Mouse (Mus musculus) forebrain, embryonic 15.5 days (tissue): ENCODE measurements at regions not wholly inside any gene's neighbourhood (a gene's known extent, or its start where the extent isn't known, plus 50 kb on each side); places are given as distances from the start of the nearest gene placed in this dataset.

Source experiments
- ATAC-seq: fragments of 200-750 bp; cut with Nextera tagmentation; replicated peaks from 2 replicates; pipeline ENCODE4 v1.8.0; 2017; ENCODE audit warnings: mild to moderate bottlenecking, moderate TSS enrichment, moderate library complexity
- H3K27ac ChIP-seq: fragments of 300-500 bp; sonication (generic); replicated peaks from 2 replicates; pipeline ENCODE4 v1.5.1; 2015; ENCODE audit warnings: mild to moderate bottlenecking, inconsistent platforms
- H3K27me3 ChIP-seq: fragments of 300-500 bp; sonication (generic); 2 replicates; pipeline ENCODE4 v1.6.1; 2015; ENCODE audit warnings: inconsistent platforms
- H3K36me3 ChIP-seq: fragments of 300-500 bp; sonication (generic); 2 replicates; pipeline ENCODE4 v1.6.1; 2015; ENCODE audit warnings: mild to moderate bottlenecking, inconsistent platforms
- H3K4me1 ChIP-seq: fragments of 300-500 bp; sonication (generic); 2 replicates; pipeline ENCODE4 v1.6.1; 2015; ENCODE audit warnings: inconsistent platforms
- H3K4me2 ChIP-seq: fragments of 300-500 bp; sonication (generic); replicated peaks from 2 replicates; pipeline ENCODE4 v1.6.1; 2015; ENCODE audit warnings: mild to moderate bottlenecking, inconsistent platforms
- H3K4me3 ChIP-seq: fragments of 300-500 bp; sonication (generic); 2 replicates; pipeline ENCODE4 v1.5.1; 2015; ENCODE audit warnings: mild to moderate bottlenecking, inconsistent platforms
- H3K9ac ChIP-seq: fragments of 300-500 bp; sonication (generic); replicated peaks from 2 replicates; pipeline ENCODE4 v1.6.1; 2015; ENCODE audit warnings: mild to moderate bottlenecking, inconsistent platforms
- H3K9me3 ChIP-seq: fragments of 300-500 bp; sonication (generic); 2 replicates; pipeline ENCODE4 v1.6.1; 2016; ENCODE audit warnings: inconsistent platforms
- WGBS: fragments of 180-500 bp; shearing (Covaris S2); methylation state at CpG from one replicate; pipeline ENCODE4 v1.1.7; 2015; ENCODE audit warnings: mixed read lengths; 5-methylcytosine and 5-hydroxymethylcytosine counted together

DNA sequence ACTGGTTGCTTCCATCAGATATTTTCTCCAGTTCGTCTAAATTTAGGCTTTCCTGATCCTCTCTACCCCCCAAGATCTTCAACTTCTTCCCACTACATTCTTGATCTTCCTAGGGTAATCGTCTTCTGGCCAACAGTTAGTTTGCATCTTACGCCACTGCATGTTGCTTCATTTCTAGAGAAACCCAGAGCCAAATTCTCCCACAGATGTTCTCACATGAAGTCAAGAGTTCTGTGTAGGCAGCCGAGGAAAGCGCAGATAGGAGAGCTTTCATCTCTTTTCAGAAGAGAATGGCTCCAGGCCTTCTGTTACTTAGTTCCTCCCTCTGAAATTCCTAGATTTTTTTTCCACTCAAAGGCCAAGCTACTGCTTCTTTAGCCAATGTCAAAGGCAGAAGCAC is 179.9 kb downstream of the Fgf10 start:
- Histone ChIP-seq H3K9me3 (no peaks in the 10 kb centered on the region), H3K27me3 (no peaks in the 10 kb centered on the region), H3K4me3 (no peak overlapping the region), H3K4me2 (no peak overlapping the region), H3K4me1 (no peaks in the 10 kb centered on the region), H3K36me3 (no peaks in the 10 kb centered on the region), H3K27ac (no peak overlapping the region), H3K9ac (no peak overlapping the region)
- 90% methylated on average over 5 of the region's 5 CpGs for WGBS
- no peak for ATAC-seq

- 86% methylated on average over 8 of the region's 8 CpGs for WGBS
- ATAC-seq = no peak
- no peaks in the 10 kb centered on the region for H3K36me3 ChIP-seq
- no peaks in the 10 kb centered on the region for H3K27me3 ChIP-seq
- no peak overlapping the region for H3K9ac ChIP-seq
- H3K27ac ChIP-seq = no peak overlapping the region
- no peaks in the 10 kb centered on the region for H3K4me1 ChIP-seq
- H3K9me3 ChIP-seq = no peaks in the 10 kb centered on the region
- H3K4me3 ChIP-seq = no peak overlapping the region
- H3K4me2 ChIP-seq = no peak overlapping the region
These were observed 181.1 kb downstream of the Fgf10 start for GRCm38 (mm10) chr13:118850708-118851107.

DNA sequence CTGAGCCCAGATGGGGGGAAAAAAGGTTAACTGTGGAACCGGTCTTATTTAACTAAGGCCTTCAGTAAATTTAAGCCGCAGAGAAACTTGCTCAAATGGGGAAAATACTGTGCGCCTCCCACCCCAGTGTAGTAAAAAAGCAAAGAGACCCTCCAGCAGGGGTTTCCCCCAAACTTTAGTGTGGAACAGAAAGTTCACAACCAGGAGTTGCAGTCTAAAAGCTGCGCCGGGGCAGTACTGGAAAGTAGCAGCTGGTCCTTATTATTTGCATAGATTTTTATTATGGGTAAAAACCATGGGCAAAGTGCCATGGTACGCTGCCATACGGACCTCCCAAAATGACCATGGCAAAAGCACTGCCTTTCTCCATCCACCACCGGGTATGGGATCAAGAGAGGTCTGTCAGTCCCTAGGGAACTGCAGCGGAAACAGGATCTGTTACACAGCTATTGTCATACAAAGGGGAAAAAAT is 216.8 kb downstream of the Fgf10 start:
- 67% methylated on average over 9 of the region's 9 CpGs for WGBS

GRCm38 (mm10) chr13:118895079-118895478 is 225.5 kb downstream of the Fgf10 start:
- no peaks in the 10 kb centered on the region for H3K36me3 ChIP-seq
- ATAC-seq = no peak
- WGBS = 92% methylated on average over 4 of the region's 4 CpGs

More for the DNA sequence above, 216.8 kb downstream of the Fgf10 start:
- no peak for ATAC-seq
- Histone ChIP-seq H3K9ac (no peak overlapping the region), H3K4me1 (no peaks in the 10 kb centered on the region), H3K27ac (no peak overlapping the region), H3K9me3 (no peaks in the 10 kb centered on the region), H3K36me3 (no peaks in the 10 kb centered on the region), H3K4me3 (no peak overlapping the region), H3K27me3 (no peaks in the 10 kb centered on the region), H3K4me2 (no peak overlapping the region)

GRCm38 (mm10) chr13:118901950-118902349 is 232.4 kb downstream of the Fgf10 start:
- Histone ChIP-seq H3K36me3 (no peaks in the 10 kb centered on the region), H3K4me3 (no peak overlapping the region), H3K9ac (no peak overlapping the region), H3K4me2 (no peak overlapping the region), H3K27ac (no peak overlapping the region), H3K9me3 (no peaks in the 10 kb centered on the region), H3K27me3 (no peaks in the 10 kb centered on the region), H3K4me1 (no peaks in the 10 kb centered on the region)
- no peak for ATAC-seq
- 96% methylated on average over 2 of the region's 2 CpGs for WGBS

More at GRCm38 (mm10) chr13:118895079-118895478, 225.5 kb downstream of the Fgf10 start:
- H3K4me1 ChIP-seq = no peaks in the 10 kb centered on the region
- no peak overlapping the region for H3K4me2 ChIP-seq
- H3K4me3 ChIP-seq = no peak overlapping the region
- H3K9me3 ChIP-seq = no peaks in the 10 kb centered on the region
- no peaks in the 10 kb centered on the region for H3K27me3 ChIP-seq
- no peak overlapping the region for H3K9ac ChIP-seq
- H3K27ac ChIP-seq = no peak overlapping the region

- no peak overlapping the region for H3K9ac ChIP-seq
- WGBS = 87% methylated on average over 2 of the region's 2 CpGs
- no peaks in the 10 kb centered on the region for H3K36me3 ChIP-seq
- no peaks in the 10 kb centered on the region for H3K4me1 ChIP-seq
- H3K4me3 ChIP-seq = no peak overlapping the region
- no peak overlapping the region for H3K27ac ChIP-seq
- H3K4me2 ChIP-seq = no peak overlapping the region
- H3K27me3 ChIP-seq = no peaks in the 10 kb centered on the region
- no peak for ATAC-seq
- H3K9me3 ChIP-seq = no peaks in the 10 kb centered on the region
These were observed 240.8 kb downstream of the Fgf10 start for GRCm38 (mm10) chr13:118910351-118910750.

- Histone ChIP-seq H3K27me3 (no peaks in the 10 kb centered on the region), H3K9me3 (no peaks in the 10 kb centered on the region), H3K4me2 (no peak overlapping the region), H3K9ac (no peak overlapping the region), H3K27ac (no peak overlapping the region), H3K36me3 (no peaks in the 10 kb centered on the region), H3K4me3 (no peak overlapping the region), H3K4me1 (no peaks in the 10 kb centered on the region)
- 88% methylated on average over 3 of the region's 3 CpGs for WGBS
- ATAC-seq = no peak
These were observed 271.2 kb downstream of the Fgf10 start for GRCm38 (mm10) chr13:118940786-118941185.

DNA sequence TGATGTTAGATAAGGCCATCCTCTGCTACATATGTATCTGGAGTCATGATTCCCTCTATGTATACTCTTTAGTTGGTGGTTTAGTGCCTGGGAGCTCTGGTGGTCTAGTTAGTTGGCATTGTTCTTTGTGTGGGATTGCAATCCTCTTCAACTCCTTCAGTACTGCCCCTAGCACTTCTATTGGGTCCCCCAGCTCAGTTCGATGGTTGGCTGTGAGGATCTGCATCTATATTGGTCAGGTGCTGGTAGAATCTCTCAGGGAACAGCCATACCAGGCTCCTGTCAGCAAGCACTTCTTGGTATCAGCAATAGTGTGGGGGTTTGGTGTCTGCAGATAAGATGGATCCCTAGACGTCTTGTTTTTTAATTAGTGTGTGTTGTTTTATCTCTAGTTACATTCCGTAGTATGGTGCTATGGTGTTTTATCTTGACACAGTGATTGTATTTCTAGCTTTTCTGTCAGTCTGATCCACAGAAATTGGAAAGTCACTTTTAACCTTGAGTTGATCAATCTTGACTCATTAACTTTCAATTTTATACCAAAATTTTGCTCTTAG is 296.6 kb downstream of the Fgf10 start:
- Histone ChIP-seq H3K36me3 (no peaks in the 10 kb centered on the region), H3K4me3 (no peak overlapping the region), H3K4me1 (no peaks in the 10 kb centered on the region), H3K4me2 (no peak overlapping the region), H3K9me3 (no peaks in the 10 kb centered on the region), H3K27ac (no peak overlapping the region), H3K27me3 (no peaks in the 10 kb centered on the region), H3K9ac (no peak overlapping the region)
- ATAC-seq = no peak
- 85% methylated on average over 3 of the region's 3 CpGs for WGBS

DNA sequence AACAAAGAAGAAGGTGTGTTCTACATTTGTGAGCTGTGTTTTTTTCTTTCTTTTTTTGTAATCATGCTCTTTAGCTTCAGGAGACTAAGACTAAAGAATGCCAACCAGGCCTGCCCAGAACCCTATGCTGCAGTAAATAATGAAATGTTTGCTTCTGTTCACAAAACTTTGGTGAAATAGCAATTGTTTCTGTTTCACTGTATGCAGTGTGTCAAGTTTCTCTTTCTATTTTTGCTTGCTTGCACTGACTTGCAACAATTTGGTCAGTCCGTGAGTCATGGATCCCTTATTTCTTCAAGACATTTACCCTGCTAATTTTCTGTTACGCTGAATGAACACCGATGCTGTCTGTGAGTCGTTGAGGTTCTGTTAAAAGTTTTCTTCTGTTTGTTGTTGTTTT is 298.1 kb downstream of the Fgf10 start:
- Histone ChIP-seq H3K4me2 (no peak overlapping the region), H3K27ac (no peak overlapping the region), H3K9me3 (no peaks in the 10 kb centered on the region), H3K4me3 (no peak overlapping the region), H3K9ac (no peak overlapping the region), H3K27me3 (no peaks in the 10 kb centered on the region), H3K4me1 (no peaks in the 10 kb centered on the region), H3K36me3 (no peaks in the 10 kb centered on the region)
- WGBS = 85% methylated on average over 4 of the region's 4 CpGs
- ATAC-seq = no peak

GRCm38 (mm10) chr13:118975008-118975407 is 305.4 kb downstream of the Fgf10 start:
- no peaks in the 10 kb centered on the region for H3K9me3 ChIP-seq
- no peaks in the 10 kb centered on the region for H3K4me1 ChIP-seq
- no peaks in the 10 kb centered on the region for H3K36me3 ChIP-seq
- no peaks in the 10 kb centered on the region for H3K27me3 ChIP-seq
- no peak for ATAC-seq
- no peak overlapping the region for H3K9ac ChIP-seq
- H3K27ac ChIP-seq = no peak overlapping the region
- no peak overlapping the region for H3K4me3 ChIP-seq
- no peak overlapping the region for H3K4me2 ChIP-seq

GRCm38 (mm10) chr13:118975519-118975918 is 305.9 kb downstream of the Fgf10 start:
- H3K9ac ChIP-seq = no peak overlapping the region
- ATAC-seq = no peak
- H3K27me3 ChIP-seq = no peaks in the 10 kb centered on the region
- no peaks in the 10 kb centered on the region for H3K36me3 ChIP-seq
- no peak overlapping the region for H3K4me3 ChIP-seq
- 70% methylated on average over 1 of the region's 1 CpGs for WGBS
- H3K9me3 ChIP-seq = no peaks in the 10 kb centered on the region
- no peak overlapping the region for H3K27ac ChIP-seq
- H3K4me1 ChIP-seq = no peaks in the 10 kb centered on the region
- H3K4me2 ChIP-seq = no peak overlapping the region

GRCm38 (mm10) chr13:118979505-118979904 is 309.9 kb downstream of the Fgf10 start:
- no peaks in the 10 kb centered on the region for H3K36me3 ChIP-seq
- no peak overlapping the region for H3K27ac ChIP-seq
- no peak for ATAC-seq
- H3K4me2 ChIP-seq = no peak overlapping the region
- no peak overlapping the region for H3K4me3 ChIP-seq
- 91% methylated on average over 5 of the region's 5 CpGs for WGBS
- H3K9ac ChIP-seq = no peak overlapping the region
- H3K27me3 ChIP-seq = no peaks in the 10 kb centered on the region
- no peaks in the 10 kb centered on the region for H3K9me3 ChIP-seq
- H3K4me1 ChIP-seq = peaks cover 8% of the 10 kb centered on the region; the same call in 1 of the 2 replicates

- no peak overlapping the region for H3K9ac ChIP-seq
- H3K27ac ChIP-seq = no peak overlapping the region
- no peak overlapping the region for H3K4me2 ChIP-seq
- H3K4me1 ChIP-seq = peaks cover 8% of the 10 kb centered on the region; the same call in 1 of the 2 replicates
- WGBS = 34% methylated on average over 10 of the region's 10 CpGs
- H3K4me3 ChIP-seq = no peak overlapping the region
- peak; percentile 80 for ATAC-seq
- no peaks in the 10 kb centered on the region for H3K36me3 ChIP-seq
- no peaks in the 10 kb centered on the region for H3K9me3 ChIP-seq
- no peaks in the 10 kb centered on the region for H3K27me3 ChIP-seq
These were observed 311.7 kb downstream of the Fgf10 start for GRCm38 (mm10) chr13:118981196-118981810.
